Mouse (Mus musculus) urinary bladder, postnatal 36 days (tissue): ENCODE results near the gene Gm17949.

ENCODE experiments used
- DNase-seq, 2 experiments: peaks; one replicate each; pipeline ENCODE4 v3.0.0; 2022; ENCODE audit warnings: low spot score in 2 of 2, mixed read lengths in 1 of 2

Gene Gm17949

GRCm38 (mm10) chr17:57011236-57012141, at the start of gene Gm17949, which contains the start of gene Gtf2f1:
Gene Gm17949, plus strand, starts transcription at chr17:57011469.
Gene Gtf2f1, minus strand, starts transcription at chr17:57011288.
- DNase-seq: peak; percentile 82 to 91

- no peak for DNase-seq
These were observed 49.4 kb upstream of the Gm17949 start for GRCm38 (mm10) chr17:56961880-56962279.

- no peak for DNase-seq
These were observed 48.4 kb upstream of the Gm17949 start for GRCm38 (mm10) chr17:56962642-56963405.

- DNase-seq: no peak
These were observed 47.6 kb upstream of the Gm17949 start for GRCm38 (mm10) chr17:56963646-56964045.

GRCm38 (mm10) chr17:56969321-56969720, 41.9 kb upstream of the Gm17949 start:
- DNase-seq: no peak

- DNase-seq: no peak
These were observed 41.2 kb upstream of the Gm17949 start for GRCm38 (mm10) chr17:56970081-56970480.

GRCm38 (mm10) chr17:56973956-56974707, 37.1 kb upstream of the Gm17949 start:
- no peak for DNase-seq

GRCm38 (mm10) chr17:56974708-56975240, 36.5 kb upstream of the Gm17949 start:
- DNase-seq: no peak

GRCm38 (mm10) chr17:56975391-56975790, 35.9 kb upstream of the Gm17949 start:
- no peak for DNase-seq

- DNase-seq: no peak
These were observed 34.5 kb upstream of the Gm17949 start for GRCm38 (mm10) chr17:56976531-56977390.

- DNase-seq: no peak
These were observed 31.7 kb upstream of the Gm17949 start for GRCm38 (mm10) chr17:56979524-56979923.

- DNase-seq: no peak
These were observed 30.2 kb upstream of the Gm17949 start for GRCm38 (mm10) chr17:56981049-56981448.

GRCm38 (mm10) chr17:56982013-56982412, 29.3 kb upstream of the Gm17949 start, which contains the start of gene Acer1:
Gene Acer1, minus strand, starts transcription at chr17:56982126.
- DNase-seq: no peak

- DNase-seq: no peak
These were observed 26.4 kb upstream of the Gm17949 start for GRCm38 (mm10) chr17:56984886-56985285.

GRCm38 (mm10) chr17:56985656-56986055, 25.6 kb upstream of the Gm17949 start:
- no peak for DNase-seq

GRCm38 (mm10) chr17:56986105-56986805, 25.0 kb upstream of the Gm17949 start:
- no peak for DNase-seq

GRCm38 (mm10) chr17:56988441-56988840, 22.8 kb upstream of the Gm17949 start:
- no peak for DNase-seq

- DNase-seq: no peak
These were observed 22.3 kb upstream of the Gm17949 start for GRCm38 (mm10) chr17:56988921-56989430.

- DNase-seq: no peak
These were observed 21.7 kb upstream of the Gm17949 start for GRCm38 (mm10) chr17:56989467-56990114.
